Mouse (Mus musculus) spleen, adult 2 months (tissue): ENCODE measurements around the gene 1700029P11Rik. TPM values are rescaled to one million over a fixed set of nuclear protein-coding genes. Genes with fewer than 3 reads are reported as not detected.

Experiments used
- DNase-seq, 2 experiments: peaks; one replicate each; pipeline versions ENCODE4 v3.0.0 to v3.0.0-alpha.2; 2012 to 2021; ENCODE audit warnings: low spot score in 2 of 2, low read depth in 1 of 2
- H3K27ac ChIP-seq: fragments of 200-500 bp; 2 replicates; pipeline ENCODE4 v1.5.1; 2012; ENCODE audit warnings: low read length, inconsistent platforms; ENCODE audit not compliant: insufficient read depth
- H3K27me3 ChIP-seq: fragments of 200-500 bp; 2 replicates; pipeline ENCODE4 v1.6.1; 2012; ENCODE audit warnings: mild to moderate bottlenecking, moderate library complexity, low read length, inconsistent platforms; ENCODE audit not compliant: control insufficient read depth, insufficient read depth
- H3K36me3 ChIP-seq: fragments of 200-500 bp; 2 replicates; pipeline ENCODE4 v1.6.1; 2012; ENCODE audit warnings: mild to moderate bottlenecking, low read length, inconsistent platforms; ENCODE audit not compliant: control insufficient read depth, insufficient read depth
- H3K4me1 ChIP-seq: fragments of 200-500 bp; 2 replicates; pipeline ENCODE4 v1.6.1; 2011; ENCODE audit warnings: inconsistent platforms; ENCODE audit not compliant: control insufficient read depth, insufficient read depth, insufficient read length
- H3K4me3 ChIP-seq: fragments of 200-500 bp; 2 replicates; pipeline ENCODE4 v1.5.1; 2011; ENCODE audit warnings: mild to moderate bottlenecking, inconsistent platforms; ENCODE audit not compliant: insufficient read depth, insufficient read length; ENCODE audit errors: extremely low read depth
- CTCF ChIP-seq: fragments of 200-500 bp; IDR thresholded peaks from 2 replicates; pipeline ENCODE4 v1.5.1; 2011; ENCODE audit warnings: mild to moderate bottlenecking, inconsistent platforms; ENCODE audit not compliant: insufficient read depth, insufficient read length, insufficient replicate concordance; ENCODE audit errors: extremely low read depth
- POLR2A ChIP-seq: fragments of 200-500 bp; IDR thresholded peaks from 2 replicates; pipeline ENCODE4 v1.6.1; 2011; ENCODE audit warnings: low read depth, low read length, inconsistent platforms
- WGBS: fragments of 180-500 bp; shearing (Covaris S2); methylation state at CpG from one replicate; pipeline ENCODE4 v1.1.7; 2018; 5-methylcytosine and 5-hydroxymethylcytosine counted together
- polyA plus RNA-seq: library from polyadenylated mRNA; depleted of rRNA; stranded (reverse); fragments of >200 nt; gene quantifications from 2 replicates; pipeline ENCODE4 v1.2.3, GENCODE M21; 2012

1700029P11Rik gene
- polyA plus RNA-seq, 1 experiment, result not detected

GRCm38 (mm10) chr15:81939157-81939715 lies 41.1 kb upstream of the 1700029P11Rik start:
- Histone ChIP-seq H3K27me3 (no peaks in the 10 kb centered on the region), H3K36me3 (no peaks in the 10 kb centered on the region), H3K4me3 (no peak overlapping the region), H3K27ac (no peak overlapping the region), H3K4me1 (peaks cover 3% of the 10 kb centered on the region; the same call in 1 of the 2 replicates)
- WGBS, result 87% methylated on average over 10 of the region's 10 CpGs
- DNase-seq, result no peak
- TF ChIP-seq POLR2A (no peak), CTCF (no peak)

GRCm38 (mm10) chr15:81939774-81940173 lies 40.6 kb upstream of the 1700029P11Rik start:
- TF ChIP-seq CTCF (no peak), POLR2A (no peak)
- Histone ChIP-seq H3K27ac (no peak overlapping the region), H3K4me1 (peaks cover 2% of the 10 kb centered on the region; the same call in 1 of the 2 replicates), H3K4me3 (no peak overlapping the region), H3K36me3 (no peaks in the 10 kb centered on the region), H3K27me3 (no peaks in the 10 kb centered on the region)
- DNase-seq, result no peak
- 83% methylated on average over 4 of the region's 4 CpGs for WGBS

DNA sequence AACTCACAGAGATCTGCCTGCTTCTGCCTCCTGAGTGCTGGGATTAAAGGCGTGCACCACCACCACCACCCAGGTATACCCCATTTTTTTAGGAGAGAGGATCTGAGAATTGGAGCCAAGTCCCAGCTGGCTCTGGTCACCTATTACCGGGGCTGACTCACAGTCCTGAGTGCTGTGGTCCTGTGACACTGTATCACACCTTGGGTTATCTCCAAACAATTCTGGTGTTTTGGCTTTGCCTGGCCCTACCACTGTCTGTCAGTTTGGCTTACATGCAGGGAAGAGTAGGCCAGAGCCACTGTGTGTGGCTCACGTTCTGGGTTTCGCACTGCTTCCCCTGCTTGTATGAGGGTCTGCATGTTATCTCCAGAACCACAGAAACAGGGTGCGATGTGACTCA lies 40.1 kb upstream of the 1700029P11Rik start:
- WGBS, result 93% methylated on average over 5 of the region's 5 CpGs
- TF ChIP-seq POLR2A (no peak), CTCF (no peak)
- Histone ChIP-seq H3K36me3 (no peaks in the 10 kb centered on the region), H3K4me3 (no peak overlapping the region), H3K27me3 (no peaks in the 10 kb centered on the region), H3K27ac (no peak overlapping the region), H3K4me1 (no peaks in the 10 kb centered on the region)
- DNase-seq, result no peak

DNA sequence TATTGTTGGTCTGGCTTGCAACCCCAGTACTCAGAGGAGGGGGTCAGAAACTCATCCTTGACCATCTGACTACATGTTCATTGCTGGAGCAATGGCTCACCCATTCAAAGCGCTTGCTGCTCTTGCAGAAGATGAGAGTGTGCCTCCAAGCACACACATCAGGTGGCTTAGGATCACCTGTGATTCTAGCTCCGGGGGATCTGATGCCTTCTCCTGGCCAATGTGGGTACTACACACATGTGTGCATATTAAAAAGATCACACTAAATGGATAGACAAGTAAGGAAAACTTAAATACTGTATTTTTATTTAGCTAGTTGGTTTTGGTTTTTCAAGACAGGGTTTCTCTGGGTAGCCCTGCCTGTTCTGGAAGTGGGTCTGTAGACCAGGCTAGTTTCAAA lies 39.3 kb upstream of the 1700029P11Rik start:
- no peak overlapping the region for H3K27ac ChIP-seq
- 92% methylated on average over 2 of the region's 2 CpGs for WGBS

GRCm38 (mm10) chr15:81943176-81943749 lies 37.1 kb upstream of the 1700029P11Rik start:
- H3K4me3 ChIP-seq, result no peak overlapping the region
- DNase-seq, result no peak
- H3K36me3 ChIP-seq, result no peaks in the 10 kb centered on the region
- H3K27me3 ChIP-seq, result no peaks in the 10 kb centered on the region
- H3K4me1 ChIP-seq, result no peaks in the 10 kb centered on the region
- TF ChIP-seq CTCF, result no peak
- no peak for TF ChIP-seq POLR2A
- H3K27ac ChIP-seq, result no peak overlapping the region
- WGBS, result 65% methylated on average over 9 of the region's 9 CpGs

More for the DNA sequence above, 39.3 kb upstream of the 1700029P11Rik start:
- H3K27me3 ChIP-seq, result no peaks in the 10 kb centered on the region
- DNase-seq, result no peak
- no peak overlapping the region for H3K4me3 ChIP-seq
- no peaks in the 10 kb centered on the region for H3K4me1 ChIP-seq
- TF ChIP-seq CTCF (no peak), POLR2A (no peak)
- no peaks in the 10 kb centered on the region for H3K36me3 ChIP-seq

DNA sequence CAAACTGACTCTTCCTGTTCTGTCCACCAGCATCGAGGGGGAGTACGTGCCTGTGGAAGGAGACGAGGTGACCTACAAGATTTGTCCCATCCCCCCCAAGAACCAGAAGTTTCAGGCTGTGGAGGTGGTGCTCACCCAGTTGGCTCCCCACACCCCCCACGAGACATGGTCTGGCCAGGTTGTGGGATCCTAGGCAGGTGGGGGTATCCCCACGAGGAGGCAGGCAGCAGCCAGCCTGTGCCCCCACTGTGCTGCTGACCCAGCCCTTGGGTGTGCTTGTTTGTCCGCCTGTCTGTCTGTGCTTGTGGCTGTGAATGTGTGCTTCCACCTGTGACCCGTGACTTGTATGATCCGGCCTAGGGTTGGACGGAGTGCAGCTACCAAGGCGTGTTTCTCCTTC lies 31.3 kb upstream of the 1700029P11Rik start:
- DNase-seq, result no peak
- H3K4me3 ChIP-seq, result no peak overlapping the region
- WGBS, result 71% methylated on average over 10 of the region's 10 CpGs
- peaks cover 2% of the 10 kb centered on the region; the same call in 1 of the 2 replicates for H3K36me3 ChIP-seq
- H3K27me3 ChIP-seq, result no peaks in the 10 kb centered on the region
- no peaks in the 10 kb centered on the region for H3K4me1 ChIP-seq
- no peak overlapping the region for H3K27ac ChIP-seq
- TF ChIP-seq POLR2A (no peak), CTCF (no peak)

DNA sequence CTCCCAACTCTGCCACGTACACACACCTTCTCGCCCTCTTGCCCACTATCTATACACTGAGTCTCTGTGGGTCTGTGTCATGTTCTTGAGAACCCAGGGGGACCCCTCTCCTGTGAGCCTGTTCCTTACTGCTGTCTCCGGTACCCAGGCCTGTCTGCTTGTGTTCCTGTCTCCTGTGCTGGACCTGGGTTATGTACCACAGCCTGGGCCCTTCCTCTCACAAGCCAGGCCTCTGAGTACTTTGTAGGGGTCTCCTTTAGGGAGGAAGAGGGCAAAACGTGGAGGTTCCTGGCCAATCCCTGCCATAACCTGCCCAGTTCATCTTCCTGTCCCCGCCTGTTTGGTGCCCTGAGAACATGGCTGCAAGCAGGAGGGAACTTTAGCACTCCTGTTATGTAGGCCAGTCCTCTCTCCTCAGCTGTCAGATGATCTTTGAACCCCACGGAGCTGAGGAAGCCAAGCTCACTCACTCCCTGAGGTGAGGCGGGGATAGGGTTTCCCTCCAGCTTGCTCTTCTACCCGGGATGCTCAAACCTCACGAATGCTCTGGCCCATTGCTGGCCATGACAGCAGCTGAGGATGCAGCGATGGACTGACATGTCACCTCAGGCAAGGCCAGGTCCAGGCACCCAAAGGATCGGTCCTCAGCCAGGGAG lies 30.7 kb upstream of the 1700029P11Rik start:
- Histone ChIP-seq H3K4me1 (no peaks in the 10 kb centered on the region), H3K36me3 (peaks cover 2% of the 10 kb centered on the region; the same call in 1 of the 2 replicates), H3K27ac (no peak overlapping the region), H3K27me3 (no peaks in the 10 kb centered on the region), H3K4me3 (no peak overlapping the region)
- no peak for DNase-seq
- no peak for TF ChIP-seq CTCF
- TF ChIP-seq POLR2A, result no peak
- 90% methylated on average over 11 of the region's 11 CpGs for WGBS
